Mouse (Mus musculus): Measurements from ENCODE around the gene Ddr2. TPM values are rescaled to one million over a fixed set of nuclear protein-coding genes. Genes with fewer than 3 reads are reported as not detected.

Gene Ddr2
- polyA plus RNA-seq, 1 experiment, result 6.0 TPM

DNA sequence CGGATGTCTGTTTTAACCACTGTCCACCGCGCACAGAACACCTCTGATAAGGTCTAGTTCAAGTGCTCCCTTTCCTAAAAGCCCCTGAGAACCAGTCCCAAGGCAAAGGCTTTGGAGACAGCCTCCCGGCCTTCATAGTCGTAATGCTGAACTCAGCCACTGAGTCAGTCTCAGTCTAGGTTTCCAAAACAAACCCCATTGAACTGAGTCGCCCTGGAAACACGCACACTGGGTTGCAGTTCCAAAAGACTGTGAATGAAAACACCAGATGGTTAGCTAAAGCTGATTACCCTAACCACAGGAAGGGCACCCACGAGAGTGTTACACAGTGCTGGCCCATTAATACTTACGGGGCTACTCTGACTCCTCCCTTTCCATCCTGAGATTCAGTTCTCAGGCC is 51.2 kb downstream of the Ddr2 start:
- TF ChIP-seq CTCF (IDR thresholded peaks at IDR 0.05; ENCODE audit: control insufficient read depth, insufficient read depth, low read length) (no peak), POLR2A (IDR thresholded peaks at IDR 0.05; ENCODE audit: borderline replicate concordance, control insufficient read depth, low read depth, low read length) (no peak)
- H3K4me1 ChIP-seq (ENCODE audit: control insufficient read depth, insufficient read depth, low read length), result no peaks in the 10 kb centered on the region; the same call in 1 of the 2 replicates
- WGBS, result 65% methylated on average over 9 of the region's 9 CpGs
- no peak overlapping the region for H3K27ac ChIP-seq (ENCODE audit: control insufficient read depth, insufficient read depth, low read depth, low read length, poor library complexity)
- H3K4me3 ChIP-seq (replicated peaks; ENCODE audit: control insufficient read depth, low read depth, low read length), result no peak overlapping the region

DNA sequence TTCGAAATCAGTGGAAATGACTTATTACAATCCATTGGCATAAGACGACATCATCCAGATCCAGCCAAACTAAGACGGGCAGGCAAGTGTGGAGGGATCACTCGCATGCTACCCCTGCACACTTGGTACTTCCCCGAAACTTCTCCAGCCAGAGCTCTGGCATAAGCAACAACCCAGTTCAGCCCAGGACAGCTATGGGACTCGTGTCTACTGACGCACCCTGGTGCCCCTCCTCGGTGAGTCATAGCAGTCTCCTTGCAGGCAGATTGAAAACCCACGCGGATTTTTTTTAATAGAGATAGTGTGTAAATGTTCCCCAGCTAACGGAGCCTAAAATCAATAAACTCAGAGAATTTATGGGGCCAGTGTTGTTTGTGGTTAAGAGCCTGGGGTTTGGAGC is 52.5 kb downstream of the Ddr2 start:
- WGBS, result 89% methylated on average over 11 of the region's 11 CpGs
- H3K4me3 ChIP-seq (replicated peaks; ENCODE audit: control insufficient read depth, low read depth, low read length), result no peak overlapping the region
- no peaks in the 10 kb centered on the region; the same call in 1 of the 2 replicates for H3K4me1 ChIP-seq (ENCODE audit: control insufficient read depth, insufficient read depth, low read length)
- TF ChIP-seq CTCF (IDR thresholded peaks at IDR 0.05; ENCODE audit: control insufficient read depth, insufficient read depth, low read length), result no peak
- no peak for TF ChIP-seq POLR2A (IDR thresholded peaks at IDR 0.05; ENCODE audit: borderline replicate concordance, control insufficient read depth, low read depth, low read length)
- no peak overlapping the region for H3K27ac ChIP-seq (ENCODE audit: control insufficient read depth, insufficient read depth, low read depth, low read length, poor library complexity)

DNA sequence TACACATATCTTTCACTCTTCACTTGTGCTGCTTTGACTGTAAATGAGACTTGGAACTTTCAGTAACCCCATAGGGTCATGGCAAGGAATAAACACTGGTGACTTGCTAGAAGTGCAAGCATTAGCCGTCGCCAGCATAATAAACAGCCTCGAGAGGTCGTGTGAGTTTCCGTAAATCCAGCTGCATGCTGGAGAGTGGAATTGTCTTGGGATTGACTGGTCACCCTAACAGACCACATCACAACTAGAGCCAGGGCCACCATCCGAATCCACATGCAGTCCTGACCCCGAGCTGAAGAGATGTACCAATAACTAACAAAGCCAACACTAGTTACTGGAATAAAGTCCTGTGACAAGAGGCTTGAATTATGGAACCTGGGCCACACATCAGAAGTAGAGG is 53.0 kb downstream of the Ddr2 start:
- WGBS, result 83% methylated on average over 7 of the region's 7 CpGs
- TF ChIP-seq CTCF (IDR thresholded peaks at IDR 0.05; ENCODE audit: control insufficient read depth, insufficient read depth, low read length), result no peak
- TF ChIP-seq POLR2A (IDR thresholded peaks at IDR 0.05; ENCODE audit: borderline replicate concordance, control insufficient read depth, low read depth, low read length), result no peak
- Histone ChIP-seq H3K27ac (ENCODE audit: control insufficient read depth, insufficient read depth, low read depth, low read length, poor library complexity) (no peak overlapping the region), H3K4me3 (replicated peaks; ENCODE audit: control insufficient read depth, low read depth, low read length) (no peak overlapping the region), H3K4me1 (ENCODE audit: control insufficient read depth, insufficient read depth, low read length) (no peaks in the 10 kb centered on the region; the same call in 1 of the 2 replicates)

- H3K4me1 ChIP-seq (ENCODE audit: control insufficient read depth, insufficient read depth, low read length), result no peaks in the 10 kb centered on the region; the same call in 1 of the 2 replicates
- TF ChIP-seq POLR2A (IDR thresholded peaks at IDR 0.05; ENCODE audit: borderline replicate concordance, control insufficient read depth, low read depth, low read length), result no peak
- TF ChIP-seq CTCF (IDR thresholded peaks at IDR 0.05; ENCODE audit: control insufficient read depth, insufficient read depth, low read length), result no peak
- no peak overlapping the region for H3K27ac ChIP-seq (ENCODE audit: control insufficient read depth, insufficient read depth, low read depth, low read length, poor library complexity)
- H3K4me3 ChIP-seq (replicated peaks; ENCODE audit: control insufficient read depth, low read depth, low read length), result no peak overlapping the region
- WGBS, result 69% methylated on average over 3 of the region's 3 CpGs
These were observed 53.6 kb downstream of the Ddr2 start for GRCm38 (mm10) chr1:170056921-170057320.

GRCm38 (mm10) chr1:170056214-170056613 is 54.3 kb downstream of the Ddr2 start:
- WGBS, result 76% methylated on average over 6 of the region's 6 CpGs
- H3K4me1 ChIP-seq (ENCODE audit: control insufficient read depth, insufficient read depth, low read length), result no peaks in the 10 kb centered on the region; the same call in 1 of the 2 replicates
- no peak for TF ChIP-seq POLR2A (IDR thresholded peaks at IDR 0.05; ENCODE audit: borderline replicate concordance, control insufficient read depth, low read depth, low read length)
- no peak for TF ChIP-seq CTCF (IDR thresholded peaks at IDR 0.05; ENCODE audit: control insufficient read depth, insufficient read depth, low read length)
- no peak overlapping the region for H3K4me3 ChIP-seq (replicated peaks; ENCODE audit: control insufficient read depth, low read depth, low read length)
- no peak overlapping the region for H3K27ac ChIP-seq (ENCODE audit: control insufficient read depth, insufficient read depth, low read depth, low read length, poor library complexity)

- WGBS, result 72% methylated on average over 1 of the region's 1 CpGs
- TF ChIP-seq POLR2A (IDR thresholded peaks at IDR 0.05; ENCODE audit: borderline replicate concordance, control insufficient read depth, low read depth, low read length) (no peak), CTCF (IDR thresholded peaks at IDR 0.05; ENCODE audit: control insufficient read depth, insufficient read depth, low read length) (no peak)
- no peaks in the 10 kb centered on the region for H3K4me1 ChIP-seq (ENCODE audit: control insufficient read depth, insufficient read depth, low read length)
- H3K27ac ChIP-seq (ENCODE audit: control insufficient read depth, insufficient read depth, low read depth, low read length, poor library complexity), result no peak overlapping the region
- no peak overlapping the region for H3K4me3 ChIP-seq (replicated peaks; ENCODE audit: control insufficient read depth, low read depth, low read length)
These were observed 58.0 kb downstream of the Ddr2 start for GRCm38 (mm10) chr1:170052469-170053065.

GRCm38 (mm10) chr1:170051631-170052177 is 58.9 kb downstream of the Ddr2 start:
- TF ChIP-seq CTCF (IDR thresholded peaks at IDR 0.05; ENCODE audit: control insufficient read depth, insufficient read depth, low read length) (no peak), POLR2A (IDR thresholded peaks at IDR 0.05; ENCODE audit: borderline replicate concordance, control insufficient read depth, low read depth, low read length) (no peak)
- H3K27ac ChIP-seq (ENCODE audit: control insufficient read depth, insufficient read depth, low read depth, low read length, poor library complexity), result no peak overlapping the region
- H3K4me3 ChIP-seq (replicated peaks; ENCODE audit: control insufficient read depth, low read depth, low read length), result no peak overlapping the region
- no peaks in the 10 kb centered on the region for H3K4me1 ChIP-seq (ENCODE audit: control insufficient read depth, insufficient read depth, low read length)
- 79% methylated on average over 5 of the region's 5 CpGs for WGBS

DNA sequence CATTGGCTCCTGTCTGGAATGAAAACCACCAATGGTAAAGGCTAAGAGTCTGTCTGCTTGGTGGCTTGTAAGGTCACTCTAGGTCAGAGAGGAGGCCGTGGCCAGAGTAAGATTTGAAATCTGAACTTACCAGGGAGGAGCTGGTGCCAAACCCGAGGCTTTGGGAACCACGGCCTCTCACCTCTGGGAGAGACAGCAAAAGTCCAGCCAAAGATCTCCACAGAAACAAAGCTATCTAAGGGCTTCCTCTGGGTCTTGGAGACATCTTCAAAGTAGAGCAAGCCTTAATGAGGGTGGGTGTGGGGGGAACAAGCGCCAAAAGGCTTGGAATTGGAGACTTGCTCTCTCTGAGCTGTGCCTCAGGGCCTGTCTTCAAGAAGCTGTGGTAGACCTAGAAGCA is 62.1 kb downstream of the Ddr2 start:
- TF ChIP-seq CTCF (IDR thresholded peaks at IDR 0.05; ENCODE audit: control insufficient read depth, insufficient read depth, low read length) (no peak), POLR2A (IDR thresholded peaks at IDR 0.05; ENCODE audit: borderline replicate concordance, control insufficient read depth, low read depth, low read length) (no peak)
- H3K4me1 ChIP-seq (ENCODE audit: control insufficient read depth, insufficient read depth, low read length), result no peaks in the 10 kb centered on the region; the same call in 1 of the 2 replicates
- WGBS, result 72% methylated on average over 4 of the region's 4 CpGs
- no peak overlapping the region for H3K4me3 ChIP-seq (replicated peaks; ENCODE audit: control insufficient read depth, low read depth, low read length)
- no peak overlapping the region for H3K27ac ChIP-seq (ENCODE audit: control insufficient read depth, insufficient read depth, low read depth, low read length, poor library complexity)
